In the genomic region with DNA sequence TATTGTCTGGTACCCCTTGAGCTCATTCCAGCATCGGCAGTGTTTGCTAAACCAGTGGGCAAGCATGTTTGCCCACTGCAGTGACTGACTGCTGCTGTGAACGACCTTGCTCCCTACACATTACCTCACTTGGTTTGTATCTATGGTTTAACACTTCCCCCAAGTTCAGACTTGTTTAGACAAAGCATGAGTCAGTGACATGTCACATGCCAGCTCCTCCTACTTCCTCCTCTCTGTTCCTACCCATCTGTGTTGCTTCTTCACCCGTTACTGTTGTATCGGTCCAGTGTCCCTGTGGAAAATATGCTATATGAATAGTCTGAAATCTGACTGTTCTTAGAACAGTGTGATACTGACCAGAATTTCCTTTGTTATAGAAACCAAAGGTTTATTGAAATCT, we compare ENCODE assay signal across 11 mouse cellular contexts. TPM values are rescaled to one million over a fixed set of nuclear protein-coding genes. Genes with fewer than 3 reads are reported as not detected.
DNase-seq lines count a peak whose midpoint lies in the region; ATAC-seq lines count a peak whose summit lies in the region.
"Had no signal": no experiment of that assay in that cellular context is flagged by ENCODE, and none has a peak within 500 bp of the region (broad histone marks: within the 10 kb centered on the region; RNA-seq: fewer than 3 reads in every experiment).

No protein-coding gene starts in this region.

- peaks cover 30% of the 10 kb centered on the region for H3K4me1 ChIP-seq in heart, embryonic 12.5 days (replicated peaks)
- H3K4me1 ChIP-seq in intestine, embryonic 14.5 days (replicated peaks; ENCODE audit: control insufficient read depth, insufficient read depth, low read length): peaks cover 7% of the 10 kb centered on the region; the same call in 1 of the 2 replicates
- H3K4me1 ChIP-seq in forebrain, embryonic 12.5 days: no peaks in the 10 kb centered on the region
- H3K4me1 ChIP-seq: midbrain, embryonic 12.5 days had no signal

- intact Hi-C loops in heart, postnatal 14 days (cut with DNase I): no loop called here
- intact Hi-C loops in left cerebral cortex, postnatal 4 days (cut with DNase I): no loop called here

- peak overlapping the region; percentile 54 for H3K27ac ChIP-seq in heart, embryonic 12.5 days (ENCODE audit: poor library complexity, severe bottlenecking)
- H3K27ac ChIP-seq in intestine, embryonic 14.5 days (ENCODE audit: low read depth): no peak overlapping the region; the same call in 1 of the 2 replicates
- H3K27ac ChIP-seq in forebrain, embryonic 12.5 days: no peak overlapping the region
- H3K27ac ChIP-seq: midbrain, embryonic 12.5 days had no signal

- DNase-seq in heart, postnatal 14 days: no peak
- no peak for DNase-seq in intestine, embryonic 14.5 days (ENCODE audit: low spot score)
- DNase-seq in monocyte, adult 2 months (ENCODE audit: low read depth in 1 of 2, low spot score in 2 of 2): peak; percentile 22 to 25
- DNase-seq in left cerebral cortex, postnatal 4 days: no peak
- DNase-seq in thymus, postnatal 36 days: no peak
- DNase-seq: thymus, adult 18-20 months had no signal

- ATAC-seq in heart, embryonic 12.5 days (ENCODE audit: insufficient number of reproducible peaks, low FRiP score): peak; percentile 77; the same call in 1 of the 2 replicates
- ATAC-seq in CD4-positive, CD25-positive, alpha-beta regulatory T cell, adult 4 months: peak; percentile 91
- peak; percentile 66 for ATAC-seq in intestine, embryonic 14.5 days (replicated peaks; ENCODE audit: low FRiP score, low TSS enrichment, low read depth)
- ATAC-seq in forebrain, embryonic 12.5 days (ENCODE audit: low FRiP score): no peak
- ATAC-seq: hindbrain, embryonic 16.5 days had no signal

- no peak overlapping the region for H3K4me3 ChIP-seq in heart, embryonic 12.5 days
- no peak overlapping the region for H3K4me3 ChIP-seq in intestine, embryonic 14.5 days (ENCODE audit: low read depth, low read length)
- no peak overlapping the region for H3K4me3 ChIP-seq in forebrain, embryonic 12.5 days (replicated peaks)
- H3K4me3 ChIP-seq: midbrain, embryonic 12.5 days had no signal

- no peaks in the 10 kb centered on the region for H3K9me3 ChIP-seq in heart, embryonic 12.5 days (replicated peaks)
- no peaks in the 10 kb centered on the region for H3K9me3 ChIP-seq in intestine, embryonic 14.5 days (ENCODE audit: control insufficient read depth, low read length)
- no peaks in the 10 kb centered on the region for H3K9me3 ChIP-seq in forebrain, embryonic 12.5 days
- H3K9me3 ChIP-seq: midbrain, embryonic 12.5 days had no signal

- H3K27me3 ChIP-seq in heart, embryonic 12.5 days (replicated peaks): no peaks in the 10 kb centered on the region
- H3K27me3 ChIP-seq in intestine, embryonic 14.5 days (replicated peaks; ENCODE audit: control insufficient read depth, insufficient read depth, low read length): no peaks in the 10 kb centered on the region
- no peaks in the 10 kb centered on the region for H3K27me3 ChIP-seq in forebrain, embryonic 12.5 days
- H3K27me3 ChIP-seq: midbrain, embryonic 12.5 days had no signal

- H3K4me2 ChIP-seq in heart, embryonic 12.5 days: no peak overlapping the region
- H3K4me2 ChIP-seq in intestine, embryonic 14.5 days (ENCODE audit: low read length): no peak overlapping the region
- H3K4me2 ChIP-seq in forebrain, embryonic 12.5 days: no peak overlapping the region
- H3K4me2 ChIP-seq: midbrain, embryonic 12.5 days had no signal

- no peak overlapping the region for H3K9ac ChIP-seq in heart, embryonic 12.5 days
- no peak overlapping the region for H3K9ac ChIP-seq in intestine, embryonic 14.5 days (ENCODE audit: low read length)
- H3K9ac ChIP-seq in forebrain, embryonic 12.5 days: no peak overlapping the region
- H3K9ac ChIP-seq: midbrain, embryonic 12.5 days had no signal

- peaks cover 14% of the 10 kb centered on the region for H3K36me3 ChIP-seq in heart, embryonic 12.5 days
- H3K36me3 ChIP-seq in intestine, embryonic 14.5 days (ENCODE audit: control insufficient read depth, insufficient read depth, low read length): peaks cover 26% of the 10 kb centered on the region
- H3K36me3 ChIP-seq in forebrain, embryonic 12.5 days (replicated peaks): peaks cover 14% of the 10 kb centered on the region

- WGBS in heart, embryonic 12.5 days: 44% methylated on average over 4 of the region's 4 CpGs
- WGBS in intestine, embryonic 14.5 days: 27% methylated on average over 4 of the region's 4 CpGs
- 79% methylated on average over 4 of the region's 4 CpGs for WGBS in forebrain, embryonic 12.5 days

RNA-seq across cellular contexts. Expression of a gene that starts 44.8 kb away (rescaled TPM):
- 39.8 and 41.2 TPM in 2 replicates for polyA plus RNA-seq in heart, embryonic 12.5 days (2016; fragmentation: Nextera tagmentation; extraction: Ambion mirVana)
- 100 to 1,000 TPM in 1 of 2 experiments, 10 to 100 TPM in 1; 93.5 to 101 TPM for total RNA-seq in heart, postnatal 14 days (2021)
- polyA plus RNA-seq in CD4-positive, CD25-positive, alpha-beta regulatory T cell, adult 4 months (2017; shearing (Covaris generic)): 10 to 100 TPM; 37.0 to 53.5 TPM
- polyA plus RNA-seq in intestine, embryonic 14.5 days (2014; fragmentation: Nextera tagmentation; extraction: Ambion mirVana): 43.5 and 46.2 TPM in 2 replicates
- total RNA-seq in left cerebral cortex, postnatal 4 days (2021): 100 to 1,000 TPM; 134 to 144 TPM
- 68.3 and 69.7 TPM in 2 replicates for polyA plus RNA-seq in forebrain, embryonic 12.5 days (2016; fragmentation: Nextera tagmentation; extraction: Ambion mirVana)

RNA-seq across cellular contexts. Expression of a gene that starts 56.0 kb away (rescaled TPM):
- polyA plus RNA-seq in heart, embryonic 12.5 days (2016; fragmentation: Nextera tagmentation; extraction: Ambion mirVana): 261 TPM in 2 replicates
- 10 to 100 TPM; 87.2 to 93.8 TPM for total RNA-seq in heart, postnatal 14 days (2021)
- 100 to 1,000 TPM; 106 to 170 TPM for polyA plus RNA-seq in CD4-positive, CD25-positive, alpha-beta regulatory T cell, adult 4 months (2017; shearing (Covaris generic))
- 92.0 and 96.7 TPM in 2 replicates for polyA plus RNA-seq in intestine, embryonic 14.5 days (2014; fragmentation: Nextera tagmentation; extraction: Ambion mirVana)
- 100 to 1,000 TPM; 111 to 124 TPM for total RNA-seq in left cerebral cortex, postnatal 4 days (2021)
- polyA plus RNA-seq in forebrain, embryonic 12.5 days (2016; fragmentation: Nextera tagmentation; extraction: Ambion mirVana): 116 and 119 TPM in 2 replicates

RNA-seq across cellular contexts. Expression of a gene that starts 59.6 kb away (rescaled TPM):
- 1.3 and 1.4 TPM in 2 replicates for polyA plus RNA-seq in heart, embryonic 12.5 days (2016; fragmentation: Nextera tagmentation; extraction: Ambion mirVana)
- total RNA-seq in heart, postnatal 14 days (2021): under 1 TPM; 0.76 to 0.80 TPM
- polyA plus RNA-seq in CD4-positive, CD25-positive, alpha-beta regulatory T cell, adult 4 months (2017; shearing (Covaris generic)): 10 to 100 TPM; 43.4 to 55.8 TPM
- 0.67 and 1.1 TPM in 2 replicates for polyA plus RNA-seq in intestine, embryonic 14.5 days (2014; fragmentation: Nextera tagmentation; extraction: Ambion mirVana)
- under 1 TPM; 0.24 to 0.84 TPM for total RNA-seq in left cerebral cortex, postnatal 4 days (2021)
- 0.53 and 1.6 TPM in 2 replicates for polyA plus RNA-seq in forebrain, embryonic 12.5 days (2016; fragmentation: Nextera tagmentation; extraction: Ambion mirVana)

Comparison
In these comparisons a context has a peak if more than half of its experiments do, and no peak if none do; other contexts are left out.
1. DNase-seq: peak in monocyte, adult 2 months (2 of 2); none in heart, postnatal 14 days (0 of 2), intestine, embryonic 14.5 days (single experiment), left cerebral cortex, postnatal 4 days (single experiment) and thymus, postnatal 36 days (0 of 2).
2. RNA of a gene that starts 59.6 kb away (polyA plus RNA-seq): 43.4 to 55.8 TPM in CD4-positive, CD25-positive, alpha-beta regulatory T cell, adult 4 months; 0.53 to 1.6 TPM in forebrain, embryonic 12.5 days, 1.3 to 1.4 TPM in heart, embryonic 12.5 days and 0.67 to 1.1 TPM in intestine, embryonic 14.5 days; every median in the first group is over 10 times any median in the second.